Mouse (Mus musculus) lung, adult 2 months (tissue): Measurements from ENCODE around the gene Srgap2. TPM values are rescaled to one million over a fixed set of nuclear protein-coding genes. Genes with fewer than 3 reads are reported as not detected.
A peak's percentile ranks its signal among the peaks of the same experiment; 100 is the strongest.

Experiments
- DNase-seq: peaks from one replicate; pipeline ENCODE4 v3.0.0; 2022
- H3K4me1 ChIP-seq: fragments of 200-500 bp; 2 replicates; pipeline ENCODE4 v1.6.1; 2011; ENCODE audit warnings: low read length; ENCODE audit not compliant: control insufficient read depth, insufficient read depth
- H3K4me3 ChIP-seq: fragments of 200-500 bp; replicated peaks from 2 replicates; pipeline ENCODE3; 2011; ENCODE audit warnings: low read depth, mild to moderate bottlenecking, control low read depth, low read length; ENCODE audit errors: extremely low read depth
- CTCF ChIP-seq: fragments of 200-500 bp; IDR thresholded peaks from 2 replicates; pipeline ENCODE4 v1.5.1; 2011; ENCODE audit warnings: mild to moderate bottlenecking, low read length, control low read depth; ENCODE audit not compliant: insufficient read depth
- POLR2A ChIP-seq: fragments of 200-500 bp; IDR thresholded peaks from 2 replicates; pipeline ENCODE4 v1.6.1; 2011; ENCODE audit warnings: low read depth, mild to moderate bottlenecking, control low read depth, low read length, borderline replicate concordance; ENCODE audit errors: extremely low read depth
- whole genome bisulfite sequencing: fragments of 180-500 bp; shearing (Covaris S2); methylation state at CpG from one replicate; pipeline ENCODE4 v1.1.7; 2018; 5-methylcytosine and 5-hydroxymethylcytosine counted together
- polyA plus RNA-seq: library from polyadenylated mRNA; depleted of rRNA; stranded (reverse); fragments of >200 nt; gene quantifications from 2 replicates; pipeline ENCODE4 v1.2.3, GENCODE M21; 2012

Gene Srgap2
- polyA plus RNA-seq, 1 experiment, result 34.8 TPM

DNA sequence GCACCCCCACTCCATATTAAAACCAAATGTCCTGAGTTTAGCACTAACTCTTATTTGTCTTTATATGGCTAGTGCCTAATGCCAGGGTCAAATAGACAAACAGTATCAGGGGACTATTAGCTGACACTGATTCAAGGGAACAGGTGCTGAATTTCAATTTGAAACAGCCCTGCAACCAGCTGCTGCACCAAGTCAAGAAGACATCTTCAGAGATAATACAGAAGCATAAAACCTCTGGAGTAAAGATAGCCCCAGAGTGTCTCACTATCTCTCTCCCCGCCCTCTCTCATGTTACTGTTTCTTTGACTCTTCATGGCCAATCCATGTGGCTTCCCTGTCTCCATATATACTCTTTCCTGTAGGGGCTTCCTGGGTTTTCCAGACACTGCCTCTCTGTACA lies 167.5 kb downstream of the Srgap2 start:
- WGBS, result 93% methylated on average over 1 of the region's 1 CpGs
- no peak for DNase-seq
- Histone ChIP-seq H3K4me1 (no peaks in the 10 kb centered on the region), H3K4me3 (no peak overlapping the region)
- TF ChIP-seq CTCF (no peak), POLR2A (no peak)

DNA sequence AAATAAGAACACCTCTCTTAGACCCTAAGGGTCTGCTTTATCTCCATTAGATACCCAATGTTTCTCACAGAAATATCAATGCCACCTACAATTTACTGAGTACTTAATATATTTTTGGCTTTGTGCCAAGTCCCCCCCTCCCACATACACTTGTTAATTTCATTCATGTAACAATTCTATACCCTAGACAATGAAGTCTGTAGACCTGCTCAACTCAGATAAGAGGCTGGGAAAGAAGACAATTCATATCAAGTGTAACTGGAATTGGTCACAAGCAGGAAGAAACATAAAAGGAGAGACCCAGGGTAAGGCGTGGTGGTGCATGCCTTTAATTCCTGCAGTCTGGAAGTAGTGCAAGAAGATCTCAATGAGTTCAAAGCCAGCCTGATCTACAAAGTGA lies 169.9 kb downstream of the Srgap2 start:
- Histone ChIP-seq H3K4me1 (no peaks in the 10 kb centered on the region), H3K4me3 (no peak overlapping the region)
- no peak for TF ChIP-seq POLR2A
- no peak for TF ChIP-seq CTCF
- no peak for DNase-seq
- WGBS, result 86% methylated on average over 1 of the region's 1 CpGs

DNA sequence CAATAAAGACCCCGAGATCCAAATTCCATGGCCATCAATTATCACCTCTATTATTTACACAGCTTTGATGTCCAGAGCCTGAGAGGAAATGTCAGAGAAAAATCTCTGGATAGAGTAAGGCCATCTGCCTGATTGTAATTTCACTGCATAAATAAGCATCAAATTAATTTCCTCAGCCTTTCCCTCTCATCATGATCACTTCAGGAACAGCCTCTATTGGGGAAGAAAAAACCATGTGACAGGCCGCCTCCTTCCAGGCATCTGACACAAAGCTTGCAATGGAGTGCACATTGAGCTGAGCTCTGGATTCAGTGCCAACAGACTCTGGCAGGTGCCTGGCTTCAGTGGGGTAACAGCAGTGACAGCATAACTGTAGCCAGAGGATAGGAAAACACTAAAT lies 175.7 kb downstream of the Srgap2 start:
- DNase-seq, result no peak
- 52% methylated on average over 2 of the region's 2 CpGs for WGBS
- TF ChIP-seq CTCF, result no peak
- no peak for TF ChIP-seq POLR2A
- Histone ChIP-seq H3K4me3 (no peak overlapping the region), H3K4me1 (peaks cover 4% of the 10 kb centered on the region)

DNA sequence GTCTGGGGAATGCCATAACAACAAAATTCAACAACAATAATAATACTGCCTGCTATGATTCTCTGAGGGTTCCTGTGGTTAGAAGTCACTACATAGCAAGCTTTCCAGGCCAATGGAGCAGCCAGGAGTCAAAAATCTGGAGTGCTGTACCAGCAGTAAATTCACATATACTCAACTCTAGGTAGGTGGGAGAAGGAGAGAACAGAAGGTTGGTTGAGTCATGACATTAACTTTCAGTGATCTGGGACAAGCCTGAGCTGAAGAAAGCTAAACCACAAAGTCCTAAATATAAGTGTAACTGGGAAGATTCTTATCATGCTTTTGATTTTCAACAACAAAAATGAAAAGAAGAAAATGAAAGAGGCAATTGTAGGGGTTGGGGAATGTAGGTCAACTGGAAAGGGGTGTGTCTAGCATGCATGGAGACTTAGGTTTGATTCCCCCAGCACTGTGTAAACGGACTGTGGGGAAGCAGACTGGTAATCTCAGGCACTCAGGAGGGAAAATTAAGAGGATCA lies 177.1 kb downstream of the Srgap2 start:
- WGBS, result 53% methylated on average over 1 of the region's 1 CpGs
- no peak for DNase-seq
- Histone ChIP-seq H3K4me1 (peaks cover 14% of the 10 kb centered on the region), H3K4me3 (no peak overlapping the region)
- TF ChIP-seq CTCF (no peak), POLR2A (no peak)

DNA sequence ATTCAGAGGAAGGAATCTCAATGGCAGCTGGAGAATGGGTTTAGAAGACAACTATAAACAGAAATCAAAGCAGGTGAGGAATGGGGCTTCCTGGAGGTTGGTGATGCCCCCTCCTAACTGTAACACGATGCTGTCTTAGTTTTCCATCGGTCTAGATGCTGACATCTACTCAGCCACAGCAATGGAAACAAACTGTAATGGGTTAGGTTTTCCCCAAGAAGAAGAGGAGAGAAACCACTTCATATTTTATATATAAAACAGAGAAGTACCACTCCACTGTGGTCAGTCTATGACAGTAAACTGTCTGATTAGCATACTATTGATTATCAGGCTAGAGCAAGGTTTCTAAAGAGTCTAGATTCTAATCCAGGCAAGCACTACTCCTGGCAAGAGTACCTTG lies 179.4 kb downstream of the Srgap2 start:
- no peak for DNase-seq
- H3K4me1 ChIP-seq, result peaks cover 19% of the 10 kb centered on the region
- H3K4me3 ChIP-seq, result no peak overlapping the region
- 58% methylated on average over 2 of the region's 2 CpGs for WGBS
- TF ChIP-seq CTCF (no peak), POLR2A (no peak)

DNA sequence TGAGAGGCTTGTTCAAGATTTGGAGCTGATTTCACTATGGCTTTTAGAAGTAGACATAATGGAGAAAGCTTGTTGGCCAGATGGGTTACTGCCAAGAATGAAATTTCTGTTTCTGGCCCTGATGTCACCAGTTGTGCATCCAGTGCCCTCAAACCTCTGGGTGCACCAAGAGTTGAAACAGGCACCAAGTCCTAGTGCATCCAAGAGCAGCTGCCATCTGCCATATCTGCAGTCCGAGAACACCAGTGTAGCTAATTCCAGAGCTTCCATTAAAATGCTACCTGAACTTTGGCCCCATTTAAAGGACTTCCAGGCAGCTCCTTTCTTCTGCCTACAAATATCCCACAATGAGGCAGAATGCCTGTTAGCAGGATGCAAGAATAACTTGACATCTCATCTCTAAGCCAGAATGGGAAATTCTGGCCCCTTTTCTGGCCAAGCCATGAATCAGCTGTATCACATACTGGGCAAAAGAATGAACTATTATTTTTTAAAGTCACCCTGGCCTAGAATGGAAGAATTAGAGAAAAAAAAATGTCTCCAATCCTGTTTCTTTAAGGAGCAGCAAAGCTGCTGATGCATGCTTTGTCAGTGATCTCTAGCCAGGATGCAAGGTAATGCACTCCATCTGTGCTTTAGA lies 180.1 kb downstream of the Srgap2 start:
- no peak for DNase-seq
- H3K4me1 ChIP-seq, result peaks cover 19% of the 10 kb centered on the region
- H3K4me3 ChIP-seq, result no peak overlapping the region
- WGBS, result 83% methylated on average over 1 of the region's 1 CpGs
- no peak for TF ChIP-seq POLR2A
- no peak for TF ChIP-seq CTCF

DNA sequence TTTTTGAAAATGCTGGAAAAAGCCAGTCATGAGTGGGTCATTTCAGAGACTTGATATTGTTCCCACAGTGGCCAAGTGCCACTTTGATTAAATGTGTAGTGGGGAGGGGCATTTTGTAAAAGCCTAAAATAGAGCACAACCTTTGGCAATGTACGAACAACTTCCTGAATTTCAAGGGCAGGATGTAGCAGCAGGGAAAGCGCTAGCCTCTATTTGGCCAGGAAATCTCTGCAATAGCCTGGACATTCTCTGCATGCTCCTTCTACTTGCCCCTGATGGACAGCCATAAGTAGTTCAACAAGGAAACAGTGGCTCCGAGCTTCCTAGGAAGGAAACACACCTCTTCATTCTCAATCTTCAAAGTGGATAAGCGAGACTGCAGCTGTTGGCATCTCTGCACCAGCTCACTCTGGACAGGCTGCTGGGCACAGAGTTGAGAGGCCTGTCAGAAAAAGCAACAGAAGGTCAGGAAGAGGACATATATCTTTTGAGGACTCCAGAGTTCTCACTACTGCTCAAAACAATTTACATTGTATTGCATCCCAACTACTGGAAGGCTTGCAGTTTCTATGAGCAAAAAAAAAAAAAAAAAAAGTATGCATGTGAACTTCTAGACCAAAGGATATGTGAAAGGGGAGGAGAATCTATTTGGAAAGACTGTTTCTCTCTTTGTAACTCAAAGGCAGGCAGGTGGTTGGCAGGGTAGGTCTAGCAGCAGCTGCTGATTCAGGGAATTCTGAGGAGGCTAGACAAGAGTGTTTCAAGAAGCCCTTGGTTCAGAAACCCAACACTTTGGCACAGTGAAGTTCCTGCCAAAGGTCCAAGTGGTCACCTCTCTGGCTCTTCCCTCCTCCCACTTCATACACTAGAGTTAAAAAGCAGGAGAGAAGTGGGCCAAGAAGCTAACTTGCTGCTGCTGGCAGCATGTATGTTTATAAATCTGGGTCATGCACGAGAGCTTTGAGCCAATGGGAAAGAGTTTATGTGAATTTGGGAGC lies 181.4 kb downstream of the Srgap2 start:
- 18% methylated on average over 5 of the region's 5 CpGs for WGBS
- Histone ChIP-seq H3K4me3 (no peak overlapping the region), H3K4me1 (peaks cover 19% of the 10 kb centered on the region)
- TF ChIP-seq POLR2A (no peak), CTCF (no peak)
- DNase-seq, result peak; percentile 36

DNA sequence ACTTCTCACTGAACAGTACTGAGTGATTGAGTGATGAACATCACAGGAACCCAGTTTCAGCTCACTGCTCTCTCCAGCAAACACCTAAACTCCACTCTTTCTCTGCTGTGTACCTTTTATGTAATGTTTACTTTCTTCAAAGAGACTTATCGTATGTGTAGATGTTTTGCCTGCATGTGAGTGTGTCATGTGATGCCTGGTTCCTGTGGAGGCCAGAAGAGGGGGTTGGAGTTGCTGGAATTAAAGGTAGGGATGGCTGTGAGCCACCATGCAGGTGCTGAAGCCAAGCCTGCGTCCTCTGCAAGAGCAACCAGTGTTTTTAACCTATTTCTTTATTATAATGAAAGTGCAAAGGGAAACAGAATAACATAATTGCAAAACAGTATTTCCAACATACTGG lies 182.5 kb downstream of the Srgap2 start:
- WGBS, result 55% methylated on average over 2 of the region's 2 CpGs
- DNase-seq, result no peak
- no peak overlapping the region for H3K4me3 ChIP-seq
- peaks cover 19% of the 10 kb centered on the region for H3K4me1 ChIP-seq
- no peak for TF ChIP-seq CTCF
- no peak for TF ChIP-seq POLR2A

DNA sequence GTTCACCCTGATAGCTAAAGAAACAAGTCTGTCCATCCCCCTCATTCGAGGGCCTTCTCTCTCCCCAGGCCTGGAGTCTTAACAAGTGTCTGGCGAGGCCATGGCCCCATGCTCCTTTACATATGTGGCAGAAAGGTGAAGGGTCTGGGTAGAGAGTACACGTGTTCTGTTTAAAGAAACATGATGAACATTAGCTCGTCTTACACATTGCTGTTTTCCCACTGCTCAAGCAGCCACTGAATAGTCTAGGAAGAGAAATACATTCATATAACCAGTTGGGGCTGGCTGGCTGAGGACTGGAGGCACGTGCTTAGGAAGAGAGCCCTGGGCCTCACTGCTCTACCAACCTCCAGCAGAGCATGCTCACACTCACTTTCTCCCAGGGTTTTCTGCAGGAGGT lies 191.1 kb downstream of the Srgap2 start:
- Histone ChIP-seq H3K4me1 (no peaks in the 10 kb centered on the region), H3K4me3 (no peak overlapping the region)
- no peak for DNase-seq
- WGBS, result 72% methylated on average over 5 of the region's 5 CpGs
- no peak for TF ChIP-seq CTCF
- no peak for TF ChIP-seq POLR2A
